Mouse (Mus musculus): ENCODE data around the gene Mettl27. TPM values are rescaled to one million over a fixed set of nuclear protein-coding genes. Genes with fewer than 3 reads are reported as not detected.

Mettl27 gene
- 16.3 and 23.2 TPM in 2 replicates for polyA plus RNA-seq (2012; rRNA removed)

DNA sequence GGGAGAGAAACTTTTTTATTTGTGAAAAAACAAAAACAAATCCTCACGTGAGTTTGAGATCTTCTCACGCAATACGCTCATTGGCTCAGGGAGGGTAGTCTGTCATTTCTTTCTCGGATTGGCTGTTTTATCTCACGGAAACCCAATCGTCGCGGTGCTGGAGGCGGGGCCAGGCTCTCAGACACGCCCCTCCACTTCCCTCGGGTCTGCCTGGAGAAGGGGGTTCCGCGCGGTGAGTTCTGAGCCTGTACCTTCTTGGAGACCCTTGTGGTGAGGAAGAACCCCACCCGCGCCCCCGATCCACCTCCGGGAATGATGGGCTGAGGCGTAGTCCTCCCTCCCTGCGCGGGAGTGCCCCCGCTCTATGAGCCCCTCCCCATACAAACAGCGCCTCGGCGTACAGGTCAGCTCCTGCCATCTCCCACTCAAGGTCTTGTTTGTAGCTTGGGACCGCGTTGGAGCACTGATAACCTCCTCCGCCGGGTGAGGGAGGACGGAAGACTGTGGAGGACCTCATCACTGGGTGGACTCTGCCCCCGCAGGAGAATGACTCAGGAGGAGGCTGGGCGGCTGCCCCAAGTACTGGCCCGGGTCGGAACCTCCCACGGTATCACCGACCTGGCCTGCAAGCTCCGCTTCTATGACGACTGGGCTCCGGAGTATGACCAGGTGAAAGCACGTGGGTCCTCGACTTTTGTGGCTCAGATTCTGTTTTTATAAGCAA lies at the start of gene Mettl27:
Mettl27 (plus strand) TSS at position 190 of the 724 bp plus-strand sequence.
- WGBS: under 1% methylated on average over 41 of the region's 41 CpGs
- peak; percentile 59; the same call in 1 of the 2 replicates for TF ChIP-seq POLR2A (IDR thresholded peaks at IDR 0.05; ENCODE audit: borderline replicate concordance, extremely low read depth, low read depth, low read length)
- TF ChIP-seq CTCF (IDR thresholded peaks at IDR 0.05; ENCODE audit: insufficient read depth, low read length): no peak
- Histone ChIP-seq H3K4me3 (replicated peaks; ENCODE audit: extremely low read depth, low read depth, low read length) (peak within 1 kb of the TSS; percentile 92), H3K4me1 (ENCODE audit: control insufficient read depth, insufficient read depth, low read length) (no peaks in the 10 kb centered on the region)
- DNase-seq: peak; percentile 86

DNA sequence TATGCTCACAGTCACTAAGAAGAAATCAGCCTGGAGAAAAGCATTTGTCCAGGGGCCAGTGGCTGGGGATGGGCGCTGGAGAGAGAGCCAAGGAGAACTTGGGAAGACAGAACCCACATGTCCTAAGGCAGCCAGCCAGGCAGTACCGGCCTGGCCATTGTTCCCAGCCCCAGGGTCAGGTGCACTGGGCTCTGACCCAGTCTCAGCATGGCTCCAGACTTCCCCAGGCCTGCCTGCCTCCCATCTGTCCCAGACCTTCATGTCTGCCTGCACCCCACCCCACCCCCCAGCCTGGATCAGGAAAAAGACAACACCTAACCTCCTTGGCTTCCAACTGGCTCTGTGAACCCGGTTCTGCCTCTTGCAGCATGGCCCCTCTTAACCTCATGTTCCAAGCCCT lies 49.1 kb upstream of the Mettl27 start:
- peak; percentile 37 for DNase-seq

DNA sequence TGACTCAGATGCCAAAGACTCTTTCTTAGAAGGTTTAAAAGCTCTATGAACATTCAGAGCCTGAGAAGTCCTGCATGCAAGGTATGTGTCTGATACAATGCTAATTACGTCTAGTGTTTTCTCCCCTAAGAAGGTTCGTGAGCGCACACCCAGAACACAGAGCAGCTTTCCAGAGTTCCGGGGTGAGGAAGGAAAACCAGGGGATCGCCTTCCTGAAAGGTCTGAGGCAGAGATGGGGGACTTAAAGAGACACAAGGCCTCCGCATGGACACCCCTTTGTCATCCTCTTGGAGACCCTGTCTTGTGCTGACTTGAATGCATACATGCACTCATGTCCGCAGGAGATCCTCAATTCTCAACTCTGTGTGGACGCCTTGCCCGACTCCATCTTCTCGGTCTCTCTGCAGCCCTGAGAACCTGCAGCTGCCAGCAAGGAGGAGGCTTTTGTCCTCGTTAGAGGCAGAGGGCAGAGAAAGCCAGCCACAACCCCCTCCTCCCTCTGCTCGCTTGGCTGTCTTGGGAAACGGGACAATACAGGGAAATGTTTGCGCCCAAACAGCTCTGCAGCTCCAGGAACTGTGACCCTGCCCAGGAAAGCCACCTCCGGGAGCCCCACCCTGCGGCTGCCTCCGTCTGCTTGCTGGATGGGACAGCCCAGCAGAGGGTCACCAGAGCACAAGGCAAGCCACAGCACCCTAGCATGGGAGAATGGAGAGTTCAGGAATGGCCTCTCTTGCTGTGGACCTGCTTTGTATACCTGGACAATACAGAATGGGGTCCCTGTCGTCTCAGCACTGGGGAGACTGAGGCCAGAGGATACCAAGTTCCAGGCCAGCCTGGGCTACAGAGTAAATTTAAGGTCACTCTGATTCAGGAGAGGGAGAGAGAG lies 44.5 kb upstream of the Mettl27 start:
- H3K4me1 ChIP-seq (ENCODE audit: control insufficient read depth, insufficient read depth, low read length): peaks cover 31% of the 10 kb centered on the region
- peak; percentile 45 for DNase-seq
- H3K4me3 ChIP-seq (replicated peaks; ENCODE audit: extremely low read depth, low read depth, low read length): no peak overlapping the region
- WGBS: 35% methylated on average over 18 of the region's 18 CpGs
- TF ChIP-seq POLR2A (IDR thresholded peaks at IDR 0.05; ENCODE audit: borderline replicate concordance, extremely low read depth, low read depth, low read length): peak; percentile 50; the same call in 1 of the 2 replicates
- TF ChIP-seq CTCF (IDR thresholded peaks at IDR 0.05; ENCODE audit: insufficient read depth, low read length): no peak

More for the DNA sequence above, 49.1 kb upstream of the Mettl27 start:
- 33% methylated on average over 3 of the region's 3 CpGs for WGBS
- TF ChIP-seq POLR2A (IDR thresholded peaks at IDR 0.05; ENCODE audit: borderline replicate concordance, extremely low read depth, low read depth, low read length) (no peak), CTCF (IDR thresholded peaks at IDR 0.05; ENCODE audit: insufficient read depth, low read length) (no peak)
- Histone ChIP-seq H3K4me3 (replicated peaks; ENCODE audit: extremely low read depth, low read depth, low read length) (no peak overlapping the region), H3K4me1 (ENCODE audit: control insufficient read depth, insufficient read depth, low read length) (peaks cover 8% of the 10 kb centered on the region)

DNA sequence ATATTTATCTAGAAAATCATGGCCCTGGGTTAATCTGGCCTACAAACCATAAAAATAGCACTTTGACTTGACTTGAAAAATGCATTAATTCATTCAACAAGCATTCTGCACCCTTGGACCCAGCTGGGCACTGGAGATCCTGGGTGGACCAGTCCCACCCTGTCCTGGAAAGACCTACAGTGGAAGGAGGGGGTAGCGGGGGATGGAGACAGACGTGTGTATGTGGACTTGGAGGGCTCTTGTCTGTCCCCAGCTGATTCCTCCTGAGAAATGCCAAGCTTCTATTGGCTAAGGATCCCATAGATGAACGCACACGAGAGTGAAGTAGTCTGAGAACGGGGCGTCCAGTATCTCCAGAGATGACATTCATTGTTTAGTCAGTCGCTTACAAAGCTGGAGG lies 43.7 kb upstream of the Mettl27 start:
- no peak for TF ChIP-seq CTCF (IDR thresholded peaks at IDR 0.05; ENCODE audit: insufficient read depth, low read length)
- no peak for TF ChIP-seq POLR2A (IDR thresholded peaks at IDR 0.05; ENCODE audit: borderline replicate concordance, extremely low read depth, low read depth, low read length)
- peaks cover 31% of the 10 kb centered on the region for H3K4me1 ChIP-seq (ENCODE audit: control insufficient read depth, insufficient read depth, low read length)

DNA sequence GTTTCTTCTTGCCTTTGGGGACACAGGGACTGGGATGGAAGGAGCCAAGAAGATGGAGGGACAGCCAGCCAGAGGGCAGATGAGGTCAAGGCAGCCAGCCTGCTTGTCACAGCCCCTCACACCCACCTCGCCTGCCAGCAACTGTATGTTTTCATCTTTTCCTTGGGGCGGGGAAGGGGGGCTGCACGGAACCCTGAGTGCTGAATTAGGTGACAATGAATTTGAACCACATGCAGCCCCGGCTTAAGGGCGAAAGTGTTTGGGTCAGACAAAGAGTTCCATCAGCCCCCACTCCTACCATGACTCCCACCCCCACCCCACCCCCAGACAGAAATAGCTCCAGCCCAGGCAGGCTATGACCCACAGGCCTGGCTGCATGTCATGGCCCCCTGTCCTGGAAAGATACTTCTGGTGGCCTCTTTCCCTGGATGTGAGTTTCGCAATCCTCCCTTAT lies 41.5 kb upstream of the Mettl27 start:
- TF ChIP-seq CTCF (IDR thresholded peaks at IDR 0.05; ENCODE audit: insufficient read depth, low read length): no peak
- no peak for TF ChIP-seq POLR2A (IDR thresholded peaks at IDR 0.05; ENCODE audit: borderline replicate concordance, extremely low read depth, low read depth, low read length)
- peak; percentile 44 for DNase-seq
- Histone ChIP-seq H3K4me3 (replicated peaks; ENCODE audit: extremely low read depth, low read depth, low read length) (no peak overlapping the region), H3K4me1 (ENCODE audit: control insufficient read depth, insufficient read depth, low read length) (peaks cover 31% of the 10 kb centered on the region)
- 33% methylated on average over 6 of the region's 6 CpGs for WGBS

More for the DNA sequence above, 43.7 kb upstream of the Mettl27 start:
- no peak for DNase-seq
- H3K4me3 ChIP-seq (replicated peaks; ENCODE audit: extremely low read depth, low read depth, low read length): no peak overlapping the region
- 44% methylated on average over 7 of the region's 7 CpGs for WGBS

DNA sequence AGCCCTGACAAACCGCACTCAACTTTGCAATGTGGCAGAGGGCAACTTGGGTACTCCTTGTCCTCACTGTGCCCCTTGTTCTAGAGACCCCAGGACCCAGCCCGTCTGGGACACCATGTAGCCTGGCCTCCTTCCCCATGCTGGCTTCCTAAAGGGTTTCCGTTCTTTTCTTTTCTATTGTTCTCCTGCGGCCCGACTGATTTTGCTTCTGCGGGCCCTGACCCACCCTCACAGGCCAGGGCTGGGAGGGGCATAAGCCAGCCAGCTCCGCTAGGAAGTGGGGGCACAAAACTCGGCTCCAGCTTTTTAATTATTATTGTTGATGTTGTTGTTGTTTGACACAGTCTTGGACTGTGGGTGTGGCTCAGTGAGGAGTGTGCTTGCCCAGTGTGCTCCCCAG lies 40.6 kb upstream of the Mettl27 start:
- TF ChIP-seq CTCF (IDR thresholded peaks at IDR 0.05; ENCODE audit: insufficient read depth, low read length): no peak
- no peak for TF ChIP-seq POLR2A (IDR thresholded peaks at IDR 0.05; ENCODE audit: borderline replicate concordance, extremely low read depth, low read depth, low read length)
- no peak for DNase-seq
- WGBS: 36% methylated on average over 8 of the region's 8 CpGs
- peaks cover 31% of the 10 kb centered on the region for H3K4me1 ChIP-seq (ENCODE audit: control insufficient read depth, insufficient read depth, low read length)
- H3K4me3 ChIP-seq (replicated peaks; ENCODE audit: extremely low read depth, low read depth, low read length): no peak overlapping the region

DNA sequence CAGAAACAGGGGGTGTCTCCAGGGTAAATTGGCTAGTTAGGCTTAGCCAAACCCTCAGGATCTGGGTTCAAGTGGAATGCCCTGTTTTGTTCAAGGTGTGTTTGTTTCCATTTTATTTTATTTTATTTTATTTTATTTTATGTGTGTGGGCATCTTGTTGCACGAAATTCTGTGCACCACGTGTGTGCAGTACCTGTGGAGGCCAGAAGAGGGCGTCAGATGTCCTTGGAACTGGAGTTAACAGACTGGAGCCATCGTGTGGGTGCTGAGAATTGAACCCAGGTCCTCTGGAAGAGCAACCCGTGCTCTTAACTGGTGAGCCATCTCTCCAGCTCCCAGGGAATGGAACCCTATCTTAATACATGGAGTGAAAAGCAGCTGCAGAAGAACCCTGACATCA lies 39.5 kb upstream of the Mettl27 start:
- TF ChIP-seq POLR2A (IDR thresholded peaks at IDR 0.05; ENCODE audit: borderline replicate concordance, extremely low read depth, low read depth, low read length): no peak
- TF ChIP-seq CTCF (IDR thresholded peaks at IDR 0.05; ENCODE audit: insufficient read depth, low read length): 0 out of 2 replicates have a peak, but pooled peaks have one; percentile 8
- no peak overlapping the region for H3K4me3 ChIP-seq (replicated peaks; ENCODE audit: extremely low read depth, low read depth, low read length)
- 79% methylated on average over 5 of the region's 5 CpGs for WGBS
- H3K4me1 ChIP-seq (ENCODE audit: control insufficient read depth, insufficient read depth, low read length): peaks cover 23% of the 10 kb centered on the region
- DNase-seq: no peak

DNA sequence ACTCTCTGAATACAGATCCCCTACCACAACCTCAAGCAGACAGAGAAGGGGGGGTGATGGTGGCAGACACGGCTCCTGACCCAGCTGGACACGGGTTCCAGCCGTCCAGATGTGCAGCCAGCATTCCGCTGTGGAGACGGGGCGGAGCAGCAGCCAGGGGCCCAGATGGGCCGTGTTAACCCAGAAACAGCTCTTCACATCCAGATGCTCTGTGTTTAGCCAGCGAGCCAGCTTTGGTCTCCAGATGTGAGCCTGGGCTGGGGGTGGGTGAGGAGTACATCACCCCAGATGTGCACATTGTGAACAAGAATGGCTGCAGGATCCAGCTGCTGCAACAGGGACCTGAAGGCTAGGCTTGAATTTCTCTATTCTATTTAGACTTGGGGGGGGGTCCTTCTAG lies 36.9 kb upstream of the Mettl27 start:
- no peak for DNase-seq
- Histone ChIP-seq H3K4me3 (replicated peaks; ENCODE audit: extremely low read depth, low read depth, low read length) (no peak overlapping the region), H3K4me1 (ENCODE audit: control insufficient read depth, insufficient read depth, low read length) (peaks cover 15% of the 10 kb centered on the region)
- 64% methylated on average over 8 of the region's 8 CpGs for WGBS
- TF ChIP-seq POLR2A (IDR thresholded peaks at IDR 0.05; ENCODE audit: borderline replicate concordance, extremely low read depth, low read depth, low read length) (no peak), CTCF (IDR thresholded peaks at IDR 0.05; ENCODE audit: insufficient read depth, low read length) (no peak)

DNA sequence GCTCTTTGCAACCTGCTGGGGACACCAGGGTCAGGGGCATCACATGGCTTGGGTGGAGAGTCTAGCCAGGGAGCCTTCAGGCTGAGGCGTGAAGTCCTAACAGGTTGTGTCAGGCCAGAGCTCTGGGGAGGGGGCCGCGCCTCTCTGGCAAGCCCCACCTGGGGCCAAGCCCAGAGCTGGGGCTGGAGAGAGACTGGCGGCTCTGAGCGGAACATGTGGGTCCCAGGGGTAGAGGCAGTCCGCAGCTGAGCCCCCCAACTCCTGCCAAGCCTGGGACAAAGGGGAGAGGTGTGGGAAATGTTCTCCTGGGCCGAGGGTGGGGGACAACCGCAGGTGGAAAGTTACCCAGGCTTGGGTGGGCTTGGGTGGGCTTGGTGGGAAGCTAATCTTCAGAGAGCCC lies 35.2 kb upstream of the Mettl27 start:
- no peak overlapping the region for H3K4me3 ChIP-seq (replicated peaks; ENCODE audit: extremely low read depth, low read depth, low read length)
- no peak for DNase-seq
- H3K4me1 ChIP-seq (ENCODE audit: control insufficient read depth, insufficient read depth, low read length): peaks cover 3% of the 10 kb centered on the region
- 89% methylated on average over 8 of the region's 8 CpGs for WGBS
- no peak for TF ChIP-seq POLR2A (IDR thresholded peaks at IDR 0.05; ENCODE audit: borderline replicate concordance, extremely low read depth, low read depth, low read length)
